Mouse (Mus musculus): ENCODE measurements around the gene Ccl25. TPM values are rescaled to one million over a fixed set of nuclear protein-coding genes. Genes with fewer than 3 reads are reported as not detected.

The Ccl25 gene
- 16.1 and 18.2 TPM in 2 replicates for total RNA-seq (2021)
- long read RNA-seq, experiment 1, partial matches to known transcripts: 0 of 13 reads
- long read RNA-seq, experiment 1, other reads (novel, unspliced or antisense): 7 of 13 reads
- long read RNA-seq, experiment 2, partial matches to known transcripts: 0 of 9 reads
- long read RNA-seq, experiment 2, other reads (novel, unspliced or antisense): 8 of 9 reads

- peak; percentile 99 for DNase-seq
These were observed at the start of gene Ccl25, which contains the start of gene Elavl1 for GRCm38 (mm10) chr8:4324983-4325750. Gene Ccl25 (plus strand): TSS chr8:4325210. Gene Elavl1 (minus strand): TSS chr8:4325413.

GRCm38 (mm10) chr8:4275275-4276110 is 49.5 kb upstream of the Ccl25 start, which contains the start of gene Timm44:
Gene Timm44 (minus strand): TSS chr8:4275913.
- peak; percentile 98 for DNase-seq

- DNase-seq: no peak
These were observed 48.9 kb upstream of the Ccl25 start for GRCm38 (mm10) chr8:4276111-4276465.

GRCm38 (mm10) chr8:4292738-4293137 is 32.3 kb upstream of the Ccl25 start:
- DNase-seq: no peak

- DNase-seq: no peak
These were observed 27.2 kb upstream of the Ccl25 start for GRCm38 (mm10) chr8:4297822-4298221.

- no peak for DNase-seq
These were observed 20.9 kb upstream of the Ccl25 start for GRCm38 (mm10) chr8:4304124-4304547.

- no peak for DNase-seq
These were observed 19.2 kb upstream of the Ccl25 start for GRCm38 (mm10) chr8:4305838-4306237.

- DNase-seq: no peak
These were observed 12.9 kb upstream of the Ccl25 start for GRCm38 (mm10) chr8:4312104-4312503.

GRCm38 (mm10) chr8:4313254-4314124 is 11.5 kb upstream of the Ccl25 start:
- DNase-seq: no peak

- DNase-seq: no peak
These were observed 10.2 kb upstream of the Ccl25 start for GRCm38 (mm10) chr8:4314852-4315251.

- DNase-seq: no peak
These were observed 6.9 kb upstream of the Ccl25 start for GRCm38 (mm10) chr8:4318124-4318523.

GRCm38 (mm10) chr8:4318796-4319572 is 6.0 kb upstream of the Ccl25 start:
- no peak for DNase-seq

GRCm38 (mm10) chr8:4319573-4319872 is 5.5 kb upstream of the Ccl25 start:
- no peak for DNase-seq

GRCm38 (mm10) chr8:4320404-4320803 is 4.6 kb upstream of the Ccl25 start:
- no peak for DNase-seq

- no peak for DNase-seq
These were observed 4.0 kb upstream of the Ccl25 start for GRCm38 (mm10) chr8:4321031-4321430.

- peak; percentile 82 for DNase-seq
These were observed 2.5 kb upstream of the Ccl25 start for GRCm38 (mm10) chr8:4322470-4322869.

- no peak for DNase-seq
These were observed 1.1 kb upstream of the Ccl25 start for GRCm38 (mm10) chr8:4323917-4324316.

- DNase-seq: peak; percentile 67
These were observed 485 bp upstream of the Ccl25 start for GRCm38 (mm10) chr8:4324525-4324924.

GRCm38 (mm10) chr8:4325751-4326036 is 684 bp downstream of the Ccl25 start:
- DNase-seq: no peak

- DNase-seq: peak; percentile 27
These were observed 4.0 kb downstream of the Ccl25 start for GRCm38 (mm10) chr8:4329000-4329399.

GRCm38 (mm10) chr8:4333966-4334365 is 9.0 kb downstream of the Ccl25 start:
- no peak for DNase-seq

- no peak for DNase-seq
These were observed 10.7 kb downstream of the Ccl25 start for GRCm38 (mm10) chr8:4335678-4336077.

All from adrenal gland, postnatal 14 days (tissue).